Mouse (Mus musculus): Measurements from ENCODE around the gene Pah.

DNA sequence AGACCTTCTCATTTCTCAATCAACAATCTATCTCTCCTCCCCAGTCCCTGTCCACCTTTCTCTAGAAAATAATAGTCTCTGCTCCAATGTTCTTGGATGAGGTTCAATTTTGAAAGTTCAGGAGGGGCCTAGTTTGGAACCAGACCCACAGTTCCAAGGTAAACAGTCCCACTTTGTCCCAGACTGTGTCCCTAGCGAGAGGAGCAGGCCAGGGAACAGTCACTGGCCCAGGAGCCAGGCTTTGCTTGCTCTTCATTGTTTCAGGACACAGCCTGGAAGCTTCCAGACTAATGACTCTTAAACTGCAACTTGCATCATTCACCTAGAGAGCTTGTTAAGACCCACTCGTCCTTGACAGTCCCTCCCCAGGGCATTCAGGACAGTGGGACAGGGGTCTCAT, 44.1 kb downstream of the Pah start:
- no peak for TF ChIP-seq CTCF (IDR thresholded peaks at IDR 0.05; ENCODE audit: control insufficient read depth, insufficient read depth, insufficient read length)
- TF ChIP-seq MYOG (IDR thresholded peaks at IDR 0.05; ENCODE audit: control insufficient read depth, extremely low read depth, insufficient read length): no peak
- no peak for TF ChIP-seq MAX (IDR thresholded peaks at IDR 0.05)
